20 mouse cellular contexts compared by ENCODE assay signal in the genomic region with DNA sequence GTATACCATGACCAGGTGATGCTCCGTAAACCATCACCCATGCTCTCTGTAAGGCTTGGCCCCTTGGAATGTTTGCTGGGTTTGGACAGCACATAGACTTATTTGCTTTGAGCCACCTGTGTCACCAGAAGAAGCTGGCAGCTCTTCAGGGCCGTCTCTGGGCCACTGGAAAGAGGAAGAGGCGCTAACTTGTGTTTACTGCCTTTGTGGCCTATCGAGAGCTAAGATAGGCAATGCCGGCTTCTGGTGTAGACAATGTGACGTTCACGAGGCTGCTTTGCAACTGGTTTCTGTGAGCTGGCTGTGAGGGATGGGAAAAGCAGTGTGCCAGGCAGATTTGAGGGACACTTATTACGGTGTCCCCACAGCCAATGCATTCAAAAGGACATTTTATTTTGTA.
DNase-seq lines count a peak whose midpoint lies in the region; ATAC-seq and TF ChIP-seq lines count a peak whose summit lies in the region.
"Had no signal": no experiment of that assay in that cellular context is flagged by ENCODE, and none has a peak within 500 bp of the region (broad histone marks: within the 10 kb centered on the region; RNA-seq: fewer than 3 reads in every experiment).

No protein-coding gene starts in this region.

- TF ChIP-seq CTCF in layer of hippocampus, adult 2 months (conservative IDR thresholded peaks at IDR 0.05) = no peak

- H3K9ac ChIP-seq in forebrain, embryonic 13.5 days = no peak overlapping the region
- H3K9ac ChIP-seq: embryonic facial prominence, embryonic 13.5 days; forebrain, embryonic 12.5 days; heart, embryonic 15.5 days; lung, embryonic 15.5 days; midbrain, embryonic 12.5 days; neural tube, embryonic 12.5 days had no signal

- H3K4me2 ChIP-seq in forebrain, embryonic 13.5 days = no peak overlapping the region
- H3K4me2 ChIP-seq: embryonic facial prominence, embryonic 13.5 days; forebrain, embryonic 12.5 days; heart, embryonic 15.5 days; lung, embryonic 15.5 days; midbrain, embryonic 12.5 days; neural tube, embryonic 12.5 days had no signal

- no peaks in the 10 kb centered on the region for H3K27me3 ChIP-seq in midbrain, embryonic 10.5 days (ENCODE audit: low read depth, poor library complexity, severe bottlenecking)
- H3K27me3 ChIP-seq in forebrain, embryonic 13.5 days = no peaks in the 10 kb centered on the region
- H3K27me3 ChIP-seq: embryonic facial prominence, embryonic 13.5 days; forebrain, embryonic 12.5 days; heart, embryonic 15.5 days; lung, embryonic 15.5 days; midbrain, embryonic 12.5 days; neural tube, embryonic 12.5 days had no signal

- no peaks in the 10 kb centered on the region for H3K9me3 ChIP-seq in midbrain, embryonic 10.5 days (replicated peaks)
- no peaks in the 10 kb centered on the region for H3K9me3 ChIP-seq in forebrain, embryonic 13.5 days (replicated peaks)
- H3K9me3 ChIP-seq: embryonic facial prominence, embryonic 13.5 days; forebrain, embryonic 12.5 days; G1E; heart, embryonic 15.5 days; lung, embryonic 15.5 days; midbrain, embryonic 12.5 days; neural tube, embryonic 12.5 days had no signal

- no peaks in the 10 kb centered on the region for H3K4me1 ChIP-seq in midbrain, embryonic 10.5 days
- no peaks in the 10 kb centered on the region for H3K4me1 ChIP-seq in forebrain, embryonic 13.5 days
- H3K4me1 ChIP-seq: forebrain, embryonic 12.5 days; midbrain, embryonic 12.5 days; neural tube, embryonic 12.5 days had no signal

- peak overlapping the region; percentile 88 for H3K27ac ChIP-seq in layer of hippocampus, adult 2 months
- no peak overlapping the region for H3K27ac ChIP-seq in midbrain, embryonic 10.5 days (replicated peaks)
- H3K27ac ChIP-seq in forebrain, embryonic 13.5 days = no peak overlapping the region
- H3K27ac ChIP-seq: embryonic facial prominence, embryonic 13.5 days; forebrain, embryonic 12.5 days; heart, embryonic 15.5 days; lung, embryonic 15.5 days; midbrain, embryonic 12.5 days; neural tube, embryonic 12.5 days had no signal

- no peaks in the 10 kb centered on the region for H3K36me3 ChIP-seq in midbrain, embryonic 10.5 days
- H3K36me3 ChIP-seq in forebrain, embryonic 13.5 days (ENCODE audit: poor library complexity, severe bottlenecking) = no peaks in the 10 kb centered on the region
- H3K36me3 ChIP-seq: embryonic facial prominence, embryonic 13.5 days; forebrain, embryonic 12.5 days; G1E; heart, embryonic 15.5 days; lung, embryonic 15.5 days; midbrain, embryonic 12.5 days; neural tube, embryonic 12.5 days had no signal

- 83% methylated on average over 8 of the region's 8 CpGs for WGBS in midbrain, embryonic 10.5 days
- WGBS in forebrain, embryonic 13.5 days = 81% methylated on average over 8 of the region's 8 CpGs

- ATAC-seq in forebrain, embryonic 13.5 days = no peak
- ATAC-seq: hindbrain, embryonic 16.5 days had no signal

- DNase-seq in cerebellum, adult 11-12 months = peak; percentile 63
- DNase-seq in cerebellum, adult 9-10 months = no peak
- DNase-seq in layer of hippocampus, adult 2 months (ENCODE audit: low spot score in 2 of 2) = no peak
- no peak for DNase-seq in layer of hippocampus, adult 9-10 months (ENCODE audit: low spot score)
- DNase-seq in A20 (ENCODE audit: low read depth, low spot score) = peak; percentile 70
- peak; percentile 49 to 58 for DNase-seq in cerebellum, postnatal 36 days
- DNase-seq in midbrain, embryonic 10.5 days (ENCODE audit: low spot score) = no peak
- DNase-seq: kidney, adult 2 months; kidney, postnatal 4 days; retina, postnatal 1 day; thymus, adult 18-20 months had no signal

- no peak overlapping the region for H3K4me3 ChIP-seq in layer of hippocampus, adult 2 months
- H3K4me3 ChIP-seq in midbrain, embryonic 10.5 days = no peak overlapping the region
- no peak overlapping the region for H3K4me3 ChIP-seq in forebrain, embryonic 13.5 days
- H3K4me3 ChIP-seq: embryonic facial prominence, embryonic 13.5 days; forebrain, embryonic 12.5 days; heart, embryonic 15.5 days; lung, embryonic 15.5 days; midbrain, embryonic 12.5 days; neural tube, embryonic 12.5 days had no signal

Comparison
In these comparisons a context has a peak if more than half of its experiments do, and no peak if none do; other contexts are left out.
1. DNase-seq: peak in cerebellum, adult 11-12 months (single experiment), A20 (single experiment) and cerebellum, postnatal 36 days (2 of 2); none in cerebellum, adult 9-10 months (single experiment), layer of hippocampus, adult 2 months (0 of 2), layer of hippocampus, adult 9-10 months (single experiment) and midbrain, embryonic 10.5 days (single experiment).